Mouse (Mus musculus): Measurements from ENCODE around the gene Tex33.
"Not testable (repeated sequence)": the region's sequence is repeated elsewhere in the genome, so short reads cannot be mapped to it uniquely, and the experiment has no call there.

Tex33 gene

DNA sequence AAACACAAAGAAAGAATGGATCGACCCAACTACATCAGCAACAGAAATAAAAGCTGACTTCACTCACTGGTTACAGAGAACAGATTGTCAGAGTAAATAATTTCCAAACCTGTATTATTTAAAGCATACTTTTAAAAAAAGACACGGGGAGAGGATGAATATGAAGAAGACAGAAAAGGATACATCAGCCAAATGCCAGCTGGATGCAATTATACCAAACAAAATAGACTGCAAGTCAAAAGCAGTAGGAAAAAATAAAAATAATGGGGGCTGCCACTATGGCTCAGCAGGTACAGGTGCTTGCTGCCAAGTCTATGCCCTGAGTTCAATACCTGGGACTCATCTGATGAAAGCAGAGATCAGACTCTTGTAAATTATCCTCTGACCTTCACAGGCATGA, 15.5 kb downstream of the Tex33 start:
- no peak for ATAC-seq (ENCODE audit: insufficient number of reproducible peaks, low FRiP score, low TSS enrichment)

DNA sequence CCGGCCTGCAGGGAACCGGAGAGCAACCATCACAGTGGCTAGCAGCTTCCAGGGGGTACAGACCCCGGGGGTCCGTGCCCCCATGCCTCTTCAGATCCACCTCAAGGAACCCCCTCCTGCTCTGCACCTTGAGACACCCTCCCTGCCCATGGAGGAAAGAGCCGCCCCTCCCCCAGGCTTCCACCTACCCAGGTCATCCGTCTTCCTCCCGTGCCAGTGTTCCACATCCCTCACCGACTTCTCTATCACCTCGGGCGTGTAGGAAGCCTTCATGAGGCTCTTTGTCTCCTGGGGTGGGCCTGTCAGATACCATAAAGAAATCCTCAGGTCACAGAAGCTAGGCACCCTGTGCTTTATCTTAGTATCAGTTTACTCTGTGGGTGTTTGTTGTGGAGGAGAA, 17.2 kb downstream of the Tex33 start:
- ATAC-seq (ENCODE audit: insufficient number of reproducible peaks, low FRiP score, low TSS enrichment), result no peak

GRCm38 (mm10) chr15:78377859-78378258, 17.9 kb downstream of the Tex33 start:
- ATAC-seq (ENCODE audit: insufficient number of reproducible peaks, low FRiP score, low TSS enrichment), result no peak

GRCm38 (mm10) chr15:78374204-78374603, 21.5 kb downstream of the Tex33 start:
- no peak for ATAC-seq (ENCODE audit: insufficient number of reproducible peaks, low FRiP score, low TSS enrichment)

GRCm38 (mm10) chr15:78372796-78373195, 22.9 kb downstream of the Tex33 start:
- no peak for ATAC-seq (ENCODE audit: insufficient number of reproducible peaks, low FRiP score, low TSS enrichment)

- no peak for ATAC-seq (ENCODE audit: insufficient number of reproducible peaks, low FRiP score, low TSS enrichment)
Observed at GRCm38 (mm10) chr15:78369641-78370040, 26.1 kb downstream of the Tex33 start.

DNA sequence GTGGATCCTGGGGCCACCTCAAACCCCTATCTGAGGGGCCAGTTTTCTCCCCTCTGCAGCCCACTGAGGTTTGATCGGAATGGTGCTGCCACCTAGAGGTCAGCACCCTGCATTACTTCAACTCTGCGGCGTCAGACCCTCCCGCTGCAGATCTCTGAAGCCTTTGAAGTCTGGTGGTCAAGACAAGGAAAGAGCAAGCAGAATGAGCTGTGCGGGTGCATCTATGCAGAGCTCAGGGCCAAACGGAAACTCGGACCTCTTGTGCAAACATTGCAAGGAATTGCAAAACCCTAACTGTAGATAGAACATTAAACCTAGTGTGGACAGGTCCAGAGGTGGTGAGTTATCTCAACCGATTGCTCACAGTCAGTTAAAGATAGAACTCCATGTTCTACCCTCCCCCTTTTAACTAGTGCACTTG, 26.8 kb downstream of the Tex33 start:
- ATAC-seq (ENCODE audit: insufficient number of reproducible peaks, low FRiP score, low TSS enrichment), result 0 out of 2 replicates have a peak, but pooled peaks have one; percentile 10

- ATAC-seq (ENCODE audit: insufficient number of reproducible peaks, low FRiP score, low TSS enrichment), result no peak
Observed at GRCm38 (mm10) chr15:78367811-78368210, 27.9 kb downstream of the Tex33 start.

DNA sequence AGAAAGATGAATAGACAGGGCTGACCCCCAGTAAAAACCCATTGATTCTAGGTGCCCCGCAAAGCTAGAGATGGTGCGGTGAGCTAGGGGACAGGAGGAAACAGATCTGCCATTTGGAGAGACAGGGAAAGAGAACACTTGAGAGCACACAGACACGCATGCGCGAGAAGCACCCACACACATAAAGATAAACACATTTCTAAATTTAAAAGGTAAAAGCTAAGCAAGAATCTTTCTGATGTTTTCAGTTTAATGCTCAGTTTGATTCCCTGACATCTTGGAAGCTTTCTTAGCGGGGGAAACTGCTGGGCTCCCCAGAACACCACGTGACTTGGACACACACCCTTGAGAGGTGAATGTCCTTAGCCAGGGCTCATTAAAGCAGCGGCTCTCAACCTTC, 28.8 kb downstream of the Tex33 start:
- ATAC-seq (ENCODE audit: insufficient number of reproducible peaks, low FRiP score, low TSS enrichment), result no peak

GRCm38 (mm10) chr15:78365916-78366315, 29.8 kb downstream of the Tex33 start:
- ATAC-seq (ENCODE audit: insufficient number of reproducible peaks, low FRiP score, low TSS enrichment), result no peak

DNA sequence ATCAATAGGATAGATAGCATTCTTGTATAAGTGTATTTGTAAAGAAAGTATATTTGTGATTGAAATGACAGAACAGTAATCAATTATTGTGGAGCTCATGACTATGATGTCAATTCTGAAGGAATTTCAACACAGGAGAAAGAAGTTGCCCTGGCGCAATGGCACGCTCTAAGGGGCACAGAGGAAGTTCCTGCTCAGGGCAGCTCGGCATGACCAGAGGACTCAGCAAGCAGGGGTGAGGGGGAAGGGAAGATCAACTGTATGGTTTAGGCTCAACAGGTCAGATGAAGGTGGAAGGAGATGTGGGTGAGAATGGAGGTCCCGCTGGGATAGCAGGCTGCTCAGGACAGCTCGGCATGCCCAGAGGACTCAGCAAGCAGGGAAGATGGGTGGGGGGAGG, 40.2 kb downstream of the Tex33 start:
- no peak for ATAC-seq (ENCODE audit: insufficient number of reproducible peaks, low FRiP score, low TSS enrichment)

GRCm38 (mm10) chr15:78354958-78355357, 40.8 kb downstream of the Tex33 start:
- ATAC-seq (ENCODE audit: insufficient number of reproducible peaks, low FRiP score, low TSS enrichment), result no peak

GRCm38 (mm10) chr15:78351586-78352165, 44.0 kb downstream of the Tex33 start:
- ATAC-seq (ENCODE audit: insufficient number of reproducible peaks, low FRiP score, low TSS enrichment), result no peak

DNA sequence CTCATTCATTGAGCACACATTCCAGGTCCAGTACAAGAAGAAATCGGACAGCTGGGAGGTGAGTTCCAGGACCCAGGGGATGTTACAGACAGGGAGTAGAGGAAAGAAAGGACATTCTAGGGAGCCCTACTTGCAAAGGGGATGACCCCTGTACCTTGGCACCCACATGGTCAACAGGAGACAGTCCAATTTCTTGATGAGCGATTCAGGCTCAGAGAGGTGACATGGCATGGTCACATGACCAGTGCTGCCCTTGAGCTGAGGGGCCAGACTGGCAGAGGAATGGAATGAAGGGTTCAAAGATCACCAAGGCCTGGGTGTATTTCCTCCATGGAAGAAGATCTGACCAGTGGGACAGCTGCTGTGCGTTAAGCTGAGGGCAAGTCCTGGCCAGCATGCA, 51.1 kb downstream of the Tex33 start:
- no peak for ATAC-seq (ENCODE audit: insufficient number of reproducible peaks, low FRiP score, low TSS enrichment)

DNA sequence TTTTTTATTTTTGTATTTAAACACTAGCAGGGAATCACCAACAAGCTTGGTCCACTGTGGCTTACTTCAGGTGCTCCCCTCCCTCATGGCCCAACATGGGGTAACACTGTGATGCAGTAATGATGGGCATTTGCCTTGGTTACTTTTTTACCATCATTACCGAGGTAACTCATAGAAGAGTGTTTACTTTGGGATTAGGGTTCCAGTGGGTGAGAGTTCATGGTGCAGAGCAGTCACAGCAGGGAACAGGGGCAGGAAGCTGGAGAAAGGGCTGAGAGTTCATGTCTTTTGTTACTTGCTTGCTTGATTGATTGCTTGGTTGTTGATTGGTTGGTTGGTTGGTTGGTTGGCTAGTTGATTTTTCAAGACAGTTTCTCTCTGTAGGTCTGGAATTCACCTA, 52.0 kb downstream of the Tex33 start:
- ATAC-seq (ENCODE audit: insufficient number of reproducible peaks, low FRiP score, low TSS enrichment), result no peak

DNA sequence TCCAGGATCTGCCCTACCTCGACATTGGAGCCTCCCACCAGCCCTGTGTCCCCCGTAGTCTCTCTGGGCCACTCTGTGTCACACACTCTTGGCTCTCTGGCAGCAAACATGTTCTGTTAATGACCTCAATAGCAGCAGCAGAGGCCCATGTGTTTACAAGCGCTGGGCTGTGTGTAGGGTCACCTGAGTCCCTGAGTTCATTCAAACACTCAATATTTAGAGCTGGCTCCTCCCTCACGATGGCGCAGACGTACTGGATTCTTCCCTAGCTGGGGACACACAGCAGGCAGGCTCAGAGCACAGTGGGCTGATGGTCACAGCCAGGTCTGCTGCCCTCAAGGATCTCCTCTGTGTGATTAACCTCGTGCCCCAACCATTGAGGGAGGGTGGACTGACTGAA, 54.8 kb downstream of the Tex33 start:
- ATAC-seq (ENCODE audit: insufficient number of reproducible peaks, low FRiP score, low TSS enrichment), result not testable (repeated sequence)

- peak; percentile 72; the same call in 1 of the 2 replicates for ATAC-seq (ENCODE audit: insufficient number of reproducible peaks, low FRiP score, low TSS enrichment)
Observed at GRCm38 (mm10) chr15:78339627-78340423, 55.9 kb downstream of the Tex33 start.

DNA sequence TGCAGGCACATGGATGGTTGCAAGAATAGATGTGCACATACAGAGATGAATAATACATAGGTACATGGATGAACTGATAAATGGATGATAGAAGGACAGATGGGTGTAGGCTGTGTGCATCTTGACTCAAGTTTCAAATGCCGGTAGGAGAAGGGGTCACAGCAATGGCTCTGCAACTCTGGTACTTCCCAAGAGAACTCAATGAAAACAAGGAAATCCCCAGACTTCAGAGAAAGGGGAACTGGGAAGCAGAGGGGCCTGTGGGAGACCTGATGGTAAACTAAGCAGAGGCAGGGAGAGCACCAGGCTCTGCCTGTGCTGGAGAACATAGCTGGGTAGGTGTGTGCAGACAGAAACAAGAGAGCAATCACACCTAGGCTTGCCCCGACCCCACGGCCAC, 61.3 kb downstream of the Tex33 start:
- no peak for ATAC-seq (ENCODE audit: insufficient number of reproducible peaks, low FRiP score, low TSS enrichment)

GRCm38 (mm10) chr15:78332981-78333380, 62.7 kb downstream of the Tex33 start:
- no peak for ATAC-seq (ENCODE audit: insufficient number of reproducible peaks, low FRiP score, low TSS enrichment)

DNA sequence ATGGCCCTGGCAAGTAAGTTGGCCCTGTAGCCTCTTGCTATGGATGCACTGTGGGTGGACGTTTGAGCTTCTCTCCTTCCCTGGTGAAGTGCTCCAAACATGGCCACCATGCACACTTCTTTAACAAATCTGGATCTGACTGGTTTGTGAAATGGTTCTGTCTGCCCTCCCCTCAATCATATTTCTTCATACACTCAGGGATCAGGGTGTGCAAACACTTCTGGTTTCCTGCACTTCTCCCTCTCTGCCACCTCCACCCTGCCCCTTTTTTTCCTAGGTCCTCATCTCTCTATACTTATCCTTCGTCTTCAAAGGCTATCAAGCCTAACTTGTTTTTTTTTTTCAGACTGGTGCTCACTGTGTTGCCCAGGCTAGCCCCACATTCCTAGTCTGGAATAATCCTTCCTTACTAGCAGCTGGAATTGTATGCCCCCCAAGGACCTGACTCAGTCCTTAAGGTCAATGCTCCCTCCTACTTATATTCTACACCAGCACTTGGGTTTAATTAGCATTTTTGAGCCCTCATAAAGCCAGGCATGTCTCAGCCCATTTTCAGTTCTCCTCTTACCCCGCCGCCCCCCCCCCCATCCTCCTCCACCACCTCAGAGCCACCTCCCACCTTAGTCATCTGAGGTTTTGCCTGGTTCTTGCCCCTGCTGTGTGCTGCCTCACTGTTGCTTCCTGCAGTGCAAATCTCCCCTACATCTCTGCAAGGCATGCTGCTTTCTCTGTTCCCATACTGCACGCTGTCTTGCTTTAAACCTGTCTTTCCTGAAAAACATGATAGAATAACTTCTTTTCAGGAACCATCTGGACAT, 64.0 kb downstream of the Tex33 start:
- no peak for ATAC-seq (ENCODE audit: insufficient number of reproducible peaks, low FRiP score, low TSS enrichment)

DNA sequence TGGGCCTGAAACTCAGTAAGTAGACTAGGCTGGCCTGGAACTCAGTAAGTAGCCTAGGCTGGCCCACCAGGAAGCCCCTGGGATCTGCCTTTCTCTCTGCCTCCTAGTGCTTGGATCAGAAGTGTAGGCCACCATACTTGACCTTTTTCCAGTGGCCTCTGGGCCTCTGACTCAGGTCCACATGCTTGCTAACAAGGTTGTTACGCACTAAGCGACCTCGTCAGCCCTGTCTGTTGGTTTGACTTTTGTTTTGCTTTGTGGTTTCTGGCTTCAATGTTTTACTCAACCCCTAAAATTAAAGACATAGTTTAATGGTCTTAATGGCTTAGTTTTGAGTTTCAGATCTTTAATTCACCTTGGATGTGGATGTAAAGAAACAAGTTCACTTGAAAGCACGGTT, 65.0 kb downstream of the Tex33 start:
- ATAC-seq (ENCODE audit: insufficient number of reproducible peaks, low FRiP score, low TSS enrichment), result no peak

Data from cerebellum, adult (tissue).